Mouse (Mus musculus) natural killer cell, adult 2 months (primary cell): ENCODE results near the gene H2-Ke6.
"Not testable (repeated sequence)": the region's sequence is repeated elsewhere in the genome, so short reads cannot be mapped to it uniquely, and the experiment has no call there.

Source experiments
- DNase-seq, 2 experiments: peaks; one replicate each; pipeline ENCODE4 v3.0.0; 2022; ENCODE audit warnings: low spot score in 2 of 2

Gene H2-Ke6

DNA sequence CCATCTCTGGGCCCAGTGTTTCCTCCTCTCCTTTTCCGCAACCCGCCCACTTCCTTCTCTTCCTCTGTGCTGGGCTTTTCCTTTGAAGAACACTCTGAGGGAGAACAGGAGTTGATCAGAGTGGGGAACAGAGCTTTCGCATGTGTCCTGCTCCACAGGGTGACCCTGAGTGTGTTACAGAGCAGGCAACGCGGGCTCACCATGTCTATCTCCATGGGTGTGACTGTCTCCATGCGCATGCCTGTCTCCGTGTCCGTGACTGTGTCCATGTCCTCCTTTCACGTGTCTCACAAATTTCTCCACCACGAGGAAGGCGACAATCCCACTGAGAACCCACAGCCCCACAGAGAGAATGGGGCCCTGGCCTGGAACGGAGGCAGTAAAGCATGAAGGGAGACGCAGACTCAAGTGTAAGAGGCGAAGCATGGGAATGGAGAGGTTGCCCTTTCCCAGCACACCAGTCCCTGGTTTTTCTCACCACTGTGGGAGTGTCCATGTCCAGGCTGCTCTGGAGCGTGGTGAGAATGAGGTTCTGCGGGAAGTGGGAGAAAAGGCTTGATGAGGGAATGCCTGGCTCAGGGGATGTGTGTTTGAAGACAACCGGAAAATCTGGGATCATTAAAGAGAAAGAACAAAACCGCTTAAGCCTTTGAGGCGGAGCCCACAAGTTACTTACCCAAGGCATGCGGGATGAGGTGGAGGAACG, 2.2 kb upstream of the H2-Ke6 start:
- no peak for DNase-seq

DNA sequence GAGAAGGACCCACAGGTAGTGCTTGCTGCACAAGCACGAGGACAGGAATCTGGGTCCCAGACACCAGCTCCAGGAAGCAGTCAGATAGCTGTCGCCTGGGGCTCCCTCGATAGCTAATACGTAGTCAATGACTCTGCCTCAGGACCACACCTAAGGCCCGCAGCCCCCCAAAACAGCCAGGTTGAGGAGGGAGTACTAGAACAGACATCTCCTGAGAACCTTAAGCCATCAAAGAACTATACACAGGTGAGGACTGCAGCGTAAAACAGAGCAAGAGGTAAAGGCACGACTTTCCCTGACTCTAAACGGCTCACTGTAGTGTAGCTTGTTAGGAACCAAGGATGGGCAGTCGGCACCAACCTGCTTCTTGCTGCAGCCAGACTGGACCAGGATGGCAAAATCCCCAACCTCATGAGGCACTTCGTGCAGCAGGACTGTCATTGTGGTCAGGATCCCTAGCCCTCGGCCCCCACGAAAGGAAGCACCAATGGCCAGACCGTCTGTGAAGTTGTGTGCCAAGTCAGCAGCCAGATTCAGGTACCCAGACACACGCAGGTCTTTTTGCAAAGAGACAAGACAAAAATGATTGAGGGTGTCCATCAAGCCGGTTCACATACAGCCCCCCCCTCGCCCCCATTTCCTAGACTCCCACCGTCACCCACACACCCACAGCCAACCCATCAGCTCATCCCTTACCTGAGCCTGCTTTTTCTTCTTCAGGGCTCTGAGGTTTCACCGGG, 1.5 kb upstream of the H2-Ke6 start:
- no peak for DNase-seq

DNA sequence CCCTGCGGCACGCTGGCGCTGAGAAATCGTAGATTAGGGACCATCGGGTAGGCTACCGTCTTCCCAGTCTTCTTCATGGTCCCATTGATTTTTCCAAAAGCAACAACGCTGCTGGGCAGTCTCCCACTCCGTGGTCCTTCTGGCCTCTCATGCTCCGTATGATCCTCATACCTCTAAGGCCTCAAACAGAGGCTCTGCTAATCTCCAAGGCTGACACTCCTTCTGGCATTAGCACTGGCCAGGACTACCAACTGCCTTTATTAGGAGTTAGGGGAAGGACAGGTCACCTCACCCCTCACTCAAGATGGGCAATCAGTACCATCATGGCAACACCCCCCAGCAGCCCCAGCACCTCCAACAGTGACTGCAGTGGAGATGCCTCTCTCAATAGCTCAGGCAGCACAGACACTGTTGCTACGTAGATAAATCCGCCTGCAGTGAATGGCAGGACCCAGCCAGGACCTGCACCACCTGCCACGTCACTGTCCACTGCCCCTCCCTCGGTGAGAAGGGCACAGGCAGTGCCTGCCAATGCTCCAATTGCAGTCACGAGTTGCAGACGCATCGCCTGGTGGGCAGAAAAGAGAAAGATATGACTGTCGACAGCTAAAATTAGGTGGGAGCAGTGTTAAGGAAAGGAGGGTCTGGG, 765 bp upstream of the H2-Ke6 start:
- DNase-seq = no peak

DNA sequence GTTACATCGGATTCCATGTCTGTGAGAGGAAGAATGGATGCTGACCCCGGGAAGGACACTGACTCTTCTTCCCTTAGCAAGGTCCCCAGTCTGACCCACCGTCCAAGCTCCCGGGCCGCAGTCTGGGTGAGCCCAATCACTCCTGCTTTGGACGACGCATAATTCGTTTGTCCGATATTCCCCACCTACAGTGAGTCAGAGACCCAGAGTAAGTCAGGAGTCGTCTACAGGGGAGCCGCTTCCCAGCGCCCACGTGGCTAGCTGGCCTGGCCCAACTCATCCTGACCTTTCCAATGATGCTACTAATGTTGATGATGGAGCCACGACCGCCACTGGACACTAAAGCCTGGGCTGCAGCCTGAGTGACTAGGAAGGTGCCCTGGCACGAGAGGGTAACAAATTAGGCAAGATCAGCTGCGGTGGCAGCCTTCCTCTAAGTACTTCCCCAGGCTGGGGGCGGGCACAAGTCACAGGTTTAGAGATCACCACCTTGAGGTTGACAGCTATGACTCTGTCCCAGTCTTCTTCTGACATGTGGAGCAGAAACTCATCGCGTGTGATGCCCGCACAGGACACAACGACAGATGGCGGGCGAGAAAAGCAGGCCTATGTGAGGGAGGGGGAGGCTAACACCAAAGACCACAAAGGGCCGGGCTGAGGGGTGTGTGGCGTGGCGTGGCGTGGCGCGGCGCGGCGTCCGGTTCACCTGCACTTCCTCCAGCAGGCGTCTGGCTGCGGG, 774 bp downstream of the H2-Ke6 start:
- peak; percentile 78 to 80 for DNase-seq

DNA sequence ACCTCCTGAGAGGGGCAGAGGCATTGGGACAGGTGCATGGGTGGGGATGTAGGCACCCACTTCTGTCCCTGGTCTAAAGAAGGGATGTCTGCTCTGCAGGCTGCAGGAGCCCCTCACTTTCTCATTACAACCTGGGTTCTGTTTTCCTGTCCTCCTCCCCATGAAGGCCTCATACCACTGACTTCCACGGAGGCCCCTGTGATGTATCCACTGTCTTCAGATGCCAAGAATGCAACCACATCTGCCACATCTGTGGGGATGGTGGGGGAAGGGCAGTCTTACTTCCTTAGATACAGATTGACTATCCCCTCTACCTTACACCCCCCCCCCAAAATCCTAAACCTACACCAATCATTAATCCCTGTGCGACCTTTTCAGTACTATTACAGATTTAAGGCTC, 1.6 kb downstream of the H2-Ke6 start:
- DNase-seq = no peak

DNA sequence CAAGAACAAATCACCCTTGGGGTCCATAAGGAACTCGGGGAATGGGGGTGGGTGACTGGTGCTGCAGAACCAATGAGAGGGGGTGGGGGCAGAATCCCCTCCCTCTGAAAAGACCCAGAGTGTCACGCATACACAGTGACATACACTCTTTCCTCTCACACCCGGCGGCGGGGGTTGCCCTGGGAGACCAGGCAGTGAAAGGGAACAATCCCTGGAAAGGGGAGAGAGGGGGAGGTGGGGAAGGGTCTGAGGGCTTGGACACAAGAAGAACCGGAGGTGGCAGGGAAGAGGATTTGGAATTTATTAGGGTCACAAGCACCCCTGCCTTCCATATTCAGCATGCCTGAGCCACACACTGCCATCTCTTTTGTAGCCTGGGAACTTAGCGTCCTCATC, 2.1 kb downstream of the H2-Ke6 start:
- no peak for DNase-seq

DNA sequence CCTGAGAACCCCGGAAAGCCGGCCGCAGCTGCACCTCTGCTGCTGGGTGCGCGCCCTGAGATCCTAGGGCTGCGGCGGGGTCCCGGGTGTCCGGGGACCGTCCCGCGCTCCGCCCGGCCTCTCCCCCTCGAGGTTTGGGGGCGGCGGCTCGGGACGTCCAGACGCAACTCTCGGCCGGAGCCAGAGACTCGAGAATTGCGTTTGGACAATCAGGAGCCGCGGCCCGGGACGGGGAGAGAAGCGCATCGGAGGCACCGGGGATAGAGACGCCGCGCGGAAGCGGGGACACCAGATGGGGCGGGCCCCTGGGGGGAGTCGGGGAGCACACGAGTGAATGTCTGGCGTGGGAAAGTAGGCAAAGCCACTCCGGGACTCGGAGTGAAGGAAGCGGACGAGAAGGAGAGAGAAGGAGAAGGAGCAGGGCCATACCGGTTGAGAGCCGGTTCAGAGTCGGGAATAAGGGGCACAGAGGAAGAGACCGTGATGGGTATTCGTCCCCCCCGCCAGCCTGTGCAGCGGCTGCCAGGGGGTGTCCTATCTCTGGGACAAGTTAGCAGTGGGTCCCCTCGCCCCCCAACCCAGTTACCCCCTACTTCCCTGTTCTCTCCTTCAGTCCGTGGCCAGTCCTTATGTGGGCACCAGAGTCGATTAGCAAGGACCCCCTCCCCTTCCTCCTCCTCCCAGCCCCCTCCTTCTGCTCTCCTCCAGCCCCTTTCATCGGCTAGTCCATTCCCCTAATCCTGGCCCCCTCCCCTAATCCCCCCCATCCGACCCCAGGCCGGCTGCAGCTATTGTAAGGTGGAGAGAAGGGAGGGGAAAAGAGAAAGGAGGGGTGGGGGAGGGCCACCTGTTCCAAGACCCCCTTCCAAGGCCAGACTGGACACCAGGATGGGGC, 2.8 kb downstream of the H2-Ke6 start:
- DNase-seq = no peak

DNA sequence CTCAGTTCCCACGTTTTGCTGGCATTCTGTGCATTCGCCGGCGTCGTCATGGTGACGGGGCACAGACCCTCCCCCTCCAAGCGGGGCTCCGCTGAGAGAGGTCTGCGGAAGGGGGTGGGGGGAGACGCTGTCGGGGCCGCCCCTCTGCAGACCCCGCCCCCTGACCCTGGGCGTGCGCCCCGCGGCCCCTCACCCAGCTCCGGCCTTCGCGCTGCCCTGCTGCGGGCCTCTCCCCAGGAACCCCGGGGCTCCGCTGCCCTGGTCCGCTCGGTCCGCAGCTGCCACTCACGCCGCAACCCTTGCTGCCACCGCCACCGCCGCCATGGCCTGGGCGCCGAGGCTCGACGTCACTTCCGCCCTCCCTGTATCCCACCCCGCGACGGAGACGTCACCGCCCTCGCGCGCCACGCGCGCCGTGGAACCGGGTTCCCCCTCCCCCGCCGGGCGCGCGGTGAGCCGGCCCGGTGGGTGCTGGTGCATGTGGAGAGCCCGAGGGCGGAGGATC, 3.5 kb downstream of the H2-Ke6 start, which contains the start of gene Ring1:
Ring1 (minus strand) TSS at position 364 of the 505 bp plus-strand sequence.
- DNase-seq = peak; percentile 78 to 83

DNA sequence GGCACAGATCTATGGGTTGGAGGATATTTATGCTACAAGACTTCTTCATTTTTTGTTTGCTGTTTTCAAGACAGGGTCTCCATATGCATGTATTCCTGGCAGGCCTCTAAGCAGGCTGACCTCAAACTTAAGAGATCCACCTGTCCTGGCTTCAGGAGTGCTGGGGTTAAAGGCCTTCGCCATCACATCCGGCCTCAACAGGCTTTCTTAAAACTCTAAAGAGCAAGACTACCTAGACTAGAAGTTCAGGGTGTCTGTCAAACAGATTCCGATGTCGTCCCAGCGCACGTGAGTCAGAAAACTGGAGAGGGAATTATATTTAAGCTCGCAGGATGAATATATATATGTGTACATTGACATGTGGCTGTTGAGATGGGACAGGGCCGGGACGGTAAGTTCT, 4.2 kb downstream of the H2-Ke6 start:
- no peak for DNase-seq

DNA sequence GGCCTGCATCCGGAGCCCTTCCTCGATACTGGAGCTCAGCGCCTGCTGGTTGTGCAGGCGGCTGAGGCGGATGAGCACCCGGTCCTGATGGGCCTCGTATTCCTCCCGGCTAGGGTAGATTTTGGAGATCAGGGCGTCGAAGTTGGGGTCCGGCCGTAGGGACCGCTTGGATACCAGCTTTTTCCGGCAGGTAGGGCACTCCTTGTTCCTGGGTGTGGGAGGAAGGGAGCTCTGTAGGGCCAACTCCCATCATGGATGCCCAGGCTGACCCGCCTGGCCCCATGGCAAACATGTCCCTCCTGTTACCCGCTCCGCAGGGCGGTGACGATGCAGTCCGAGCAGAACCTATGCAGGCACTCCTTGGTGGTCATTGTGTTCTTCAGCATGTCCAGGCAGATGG, 4.9 kb downstream of the H2-Ke6 start:
- no peak for DNase-seq

DNA sequence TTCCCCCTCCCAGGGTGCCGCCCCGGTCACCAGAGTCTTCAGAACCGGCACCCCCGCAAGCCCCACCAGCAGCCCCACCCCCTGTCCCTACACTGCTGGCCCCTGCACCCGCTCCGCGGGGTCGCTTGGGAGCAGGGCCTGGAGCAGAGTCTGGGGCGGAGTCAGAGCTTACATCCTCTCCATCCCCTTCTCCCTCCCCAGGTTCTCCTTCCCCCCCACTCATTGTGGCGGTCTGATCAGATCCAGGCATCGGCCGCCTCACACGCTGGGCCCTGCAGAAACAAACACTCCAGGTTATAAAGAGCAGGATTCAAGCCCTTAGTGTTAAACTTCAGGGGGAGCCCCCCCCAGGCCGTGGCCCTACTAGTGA, 5.5 kb downstream of the H2-Ke6 start:
- no peak for DNase-seq

DNA sequence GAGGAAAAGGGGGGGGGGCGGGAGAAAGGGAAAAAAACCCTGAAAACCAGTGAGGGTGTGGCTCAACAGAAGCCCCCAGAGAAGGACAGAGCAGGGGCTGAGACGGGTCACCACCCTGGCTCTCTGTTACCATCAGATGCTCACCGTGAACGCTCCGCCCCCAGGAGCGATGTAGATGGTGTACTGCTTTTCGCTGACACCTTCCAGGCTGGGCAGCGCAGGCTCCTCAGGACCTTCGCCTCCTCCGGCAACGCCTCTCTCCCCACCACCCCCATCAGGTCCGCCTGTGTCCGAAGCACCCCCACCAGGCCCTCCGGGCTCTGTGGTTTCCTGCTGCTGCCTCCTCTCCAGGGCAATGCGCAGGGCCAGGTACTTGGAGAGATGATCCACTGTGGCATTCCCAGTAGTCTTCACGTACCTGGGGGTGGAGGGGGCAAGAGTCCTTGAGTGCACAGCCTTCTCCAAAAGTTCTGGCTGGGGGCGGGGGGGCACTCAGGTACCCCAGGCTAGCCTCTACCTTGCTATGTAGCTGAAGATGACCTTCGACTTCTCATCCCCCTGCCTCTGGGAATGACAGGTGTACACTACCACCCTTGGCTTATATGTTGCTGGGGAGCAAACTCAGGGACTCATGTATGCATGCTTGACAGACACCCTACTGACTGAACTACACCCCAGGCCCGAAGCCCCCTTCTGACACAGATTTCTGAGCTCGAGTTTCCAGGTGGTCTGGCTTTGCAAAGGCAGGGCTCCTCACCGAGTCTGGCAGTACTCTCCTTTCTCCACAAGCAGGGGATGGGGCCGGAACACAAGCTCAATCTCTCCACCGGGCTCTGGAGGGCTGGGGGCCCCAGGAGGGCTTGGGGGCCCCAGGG, 6.1 kb downstream of the H2-Ke6 start:
- DNase-seq = no peak

DNA sequence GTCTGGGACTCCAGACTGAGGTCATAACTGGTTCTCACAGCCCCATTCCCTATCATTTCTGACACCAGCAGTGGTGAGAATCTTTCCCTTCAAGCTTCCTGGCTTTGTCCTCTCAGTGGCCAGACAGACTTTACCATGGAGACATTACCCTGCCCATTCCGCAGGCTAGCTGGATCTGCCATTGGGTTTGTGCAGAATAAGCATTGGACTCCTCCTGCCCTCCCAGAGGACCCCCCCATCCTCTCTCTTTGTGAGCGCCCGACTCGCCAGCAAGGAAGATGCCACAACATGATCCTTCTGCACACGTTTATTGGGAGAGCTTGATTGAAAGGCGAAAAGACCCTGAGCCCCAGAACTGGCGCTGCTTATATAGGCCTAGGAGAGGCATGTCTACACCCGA, 14.4 kb downstream of the H2-Ke6 start:
- no peak for DNase-seq

DNA sequence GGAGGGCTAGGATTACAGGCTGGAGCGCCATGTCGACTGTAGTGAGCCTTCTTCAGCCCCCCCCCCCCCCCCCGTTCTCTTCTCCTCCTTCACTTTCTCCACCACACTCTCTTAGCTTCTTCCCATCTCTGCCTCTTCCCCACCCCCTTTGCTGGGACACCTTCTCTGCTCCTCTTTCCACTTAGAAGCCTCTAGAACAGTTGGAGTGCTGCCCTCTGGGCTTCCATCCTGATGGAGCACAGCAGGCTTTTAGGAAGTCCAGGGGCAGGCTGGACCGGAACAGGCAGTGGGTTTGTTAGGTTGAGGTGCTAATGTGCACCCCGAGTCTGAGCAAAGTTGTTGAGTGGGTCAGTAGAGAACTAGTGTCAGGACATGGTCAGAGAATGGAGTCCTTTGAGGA, 17.7 kb downstream of the H2-Ke6 start:
- DNase-seq = no peak

DNA sequence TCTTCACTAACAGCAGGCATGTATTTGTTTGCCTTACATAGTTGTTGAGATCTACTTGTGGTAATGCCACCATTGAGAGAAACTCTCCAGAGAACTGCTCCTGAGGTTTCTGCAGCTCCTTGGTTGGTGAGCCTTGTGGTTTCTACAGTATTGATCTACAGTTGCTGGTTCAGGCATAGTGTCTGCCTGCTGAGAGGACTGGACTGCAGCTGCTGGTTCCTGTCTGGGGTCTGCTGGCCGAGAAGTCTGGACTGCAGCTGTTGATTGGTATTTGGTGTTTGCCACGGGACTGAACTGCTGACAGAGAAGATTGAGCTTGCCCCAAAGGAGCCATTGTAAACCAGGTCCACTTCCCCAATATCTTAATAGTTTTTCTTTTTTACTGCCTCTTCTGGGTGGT, 21.3 kb downstream of the H2-Ke6 start:
- DNase-seq = no peak

DNA sequence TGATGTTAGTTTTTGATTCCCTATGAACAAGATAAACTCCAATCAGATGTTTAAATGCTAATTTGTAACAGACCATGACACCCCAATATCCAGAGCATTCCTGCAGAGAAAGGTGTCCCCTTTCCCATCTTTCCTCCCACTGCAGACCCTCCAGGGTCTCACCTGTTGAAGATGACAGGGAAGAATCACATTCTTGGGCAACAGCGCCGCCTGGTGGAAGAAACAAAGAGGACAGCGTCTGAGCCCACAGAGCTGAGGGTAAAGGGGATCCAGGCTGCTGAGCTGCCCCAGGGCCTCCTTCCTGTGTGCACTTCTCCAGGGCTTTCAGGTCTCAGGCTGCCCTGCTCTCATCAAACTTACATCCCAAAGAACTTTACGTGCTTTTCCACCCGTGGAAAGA, 24.4 kb downstream of the H2-Ke6 start:
- peak in 1 of 2 experiments; percentile 63 for DNase-seq

DNA sequence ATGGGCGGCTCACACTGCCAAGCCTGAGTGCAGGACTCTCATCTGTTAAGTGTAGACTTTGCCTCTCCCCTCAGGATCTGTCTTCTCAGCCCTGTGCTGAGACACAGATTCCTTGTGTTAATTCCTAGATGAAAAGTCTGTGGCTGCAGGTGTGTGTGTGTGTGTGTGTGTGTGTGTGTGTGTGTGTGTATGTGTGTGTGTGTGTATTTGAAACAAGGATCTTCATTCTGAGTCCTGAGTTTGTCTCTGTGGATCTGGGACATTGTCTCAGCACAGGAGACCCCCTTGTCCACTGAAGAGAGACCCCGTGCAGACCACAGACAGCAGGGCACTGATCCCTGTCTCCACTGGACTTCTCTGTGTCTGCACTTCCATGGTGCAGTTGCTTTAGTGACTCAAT, 27.1 kb downstream of the H2-Ke6 start:
- DNase-seq = not testable (repeated sequence)

DNA sequence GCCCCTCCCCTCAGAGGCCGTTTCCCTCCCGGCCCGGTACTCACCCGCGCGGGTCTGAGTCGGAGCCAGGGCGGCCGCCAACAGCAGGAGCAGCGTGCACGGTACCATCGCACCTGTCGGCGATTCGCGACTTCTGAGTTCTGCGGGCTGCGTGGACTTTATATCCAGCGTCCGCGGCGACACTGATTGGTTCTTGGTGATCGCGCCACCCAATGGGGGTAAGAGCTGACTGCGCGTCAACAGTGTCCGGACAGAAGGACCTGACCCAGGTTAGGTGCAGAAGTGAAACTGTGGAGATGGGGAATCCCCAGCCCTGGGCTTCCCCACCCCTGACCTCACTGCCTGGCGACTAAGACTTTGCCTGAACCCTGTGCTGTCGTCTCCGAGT, 27.7 kb downstream of the H2-Ke6 start, which contains the start of gene H2-K1:
H2-K1 (minus strand) TSS at position 198 of the 388 bp plus-strand sequence.
- peak; percentile 98 to 99 for DNase-seq

DNA sequence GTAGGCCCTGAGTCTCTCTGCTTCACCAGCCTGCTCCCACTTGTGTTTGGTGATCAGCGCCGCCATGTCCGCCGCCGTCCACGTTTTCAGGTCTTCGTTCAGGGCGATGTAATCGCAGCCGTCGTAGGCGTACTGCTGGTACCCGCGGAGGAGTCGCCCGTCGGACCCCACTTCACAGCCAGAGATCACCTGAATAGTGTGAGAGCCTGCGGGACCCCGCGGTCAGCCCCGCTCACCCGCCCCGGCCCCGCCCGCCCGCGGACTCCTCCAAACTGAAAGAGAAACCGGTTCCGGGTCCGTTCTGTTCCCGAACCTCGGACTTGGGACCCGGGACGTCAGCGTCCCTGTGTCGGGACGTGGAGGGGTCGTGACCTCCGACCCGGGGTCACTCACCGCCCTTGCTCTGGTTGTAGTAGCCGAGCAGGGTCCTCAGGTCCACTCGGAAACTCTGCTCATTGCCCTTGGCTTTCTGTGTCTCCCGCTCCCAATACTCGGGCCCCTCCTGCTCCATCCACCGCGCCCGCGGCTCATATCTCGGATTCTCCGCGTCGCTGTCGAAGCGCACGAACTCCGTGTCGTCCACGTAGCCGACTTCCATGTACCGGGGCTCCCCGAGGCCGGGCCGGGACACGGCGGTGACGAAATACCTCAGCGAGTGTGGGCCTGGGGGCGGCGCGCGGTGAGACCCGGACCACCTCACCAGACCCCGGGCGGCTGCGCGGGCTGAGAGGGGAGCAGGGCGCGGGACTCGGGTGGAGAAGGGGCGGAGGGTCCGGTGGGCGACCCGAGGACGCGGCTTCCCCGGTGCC, 28.3 kb downstream of the H2-Ke6 start:
- no peak for DNase-seq
